8 mouse cellular contexts compared by ENCODE assay signal in genomic region chr8:127706051-127706835, GRCm38 (mm10).
DNase-seq lines count a peak whose midpoint lies in the region; ATAC-seq lines count a peak whose summit lies in the region.
"Had no signal": no experiment of that assay in that cellular context is flagged by ENCODE, and none has a peak within 500 bp of the region (broad histone marks: within the 10 kb centered on the region; RNA-seq: fewer than 3 reads in every experiment).

No protein-coding gene starts in this region.

- no peaks in the 10 kb centered on the region for H3K36me3 ChIP-seq in forebrain, embryonic 10.5 days (replicated peaks)
- H3K36me3 ChIP-seq in neural tube, embryonic 15.5 days = no peaks in the 10 kb centered on the region

- peak; percentile 72 for ATAC-seq in neural tube, embryonic 15.5 days (ENCODE audit: low FRiP score)

- H3K4me2 ChIP-seq in neural tube, embryonic 15.5 days = peak overlapping the region; percentile 2; the same call in 1 of the 2 replicates

- H3K4me3 ChIP-seq in forebrain, embryonic 10.5 days = no peak overlapping the region
- H3K4me3 ChIP-seq in neural tube, embryonic 15.5 days (replicated peaks) = no peak overlapping the region

- H3K4me1 ChIP-seq in forebrain, embryonic 10.5 days = 0 out of 2 replicates have a peak, but pooled peaks cover 4% of the 10 kb centered on the region
- peaks cover 10% of the 10 kb centered on the region for H3K4me1 ChIP-seq in neural tube, embryonic 15.5 days

- 0 out of 2 replicates have a peak overlapping the region, but pooled peaks have one; percentile 22 for H3K27ac ChIP-seq in forebrain, embryonic 10.5 days
- no peak overlapping the region; the same call in 1 of the 2 replicates for H3K27ac ChIP-seq in neural tube, embryonic 15.5 days (replicated peaks)
- H3K27ac ChIP-seq: liver, embryonic 14.5 days had no signal

- no peaks in the 10 kb centered on the region for H3K9me3 ChIP-seq in forebrain, embryonic 10.5 days
- no peaks in the 10 kb centered on the region for H3K9me3 ChIP-seq in neural tube, embryonic 15.5 days (replicated peaks)

- 64% methylated on average over 16 of the region's 16 CpGs for WGBS in forebrain, embryonic 10.5 days
- WGBS in neural tube, embryonic 15.5 days = 38% methylated on average over 16 of the region's 16 CpGs

- peak; percentile 50 for DNase-seq in cerebellum, adult 11 months
- no peak for DNase-seq in forebrain, embryonic 10.5 days (ENCODE audit: extremely low spot score, low spot score)
- peak; percentile 22 to 38 for DNase-seq in heart, postnatal 10 days
- peak; percentile 56 to 64 for DNase-seq in left cerebral cortex, postnatal 10 days (ENCODE audit: extremely low spot score in 1 of 2, low spot score in 2 of 2)
- DNase-seq in urinary bladder, adult 18-20 months (ENCODE audit: low spot score in 2 of 2) = no peak
- no peak for DNase-seq in kidney, postnatal 10 days

- H3K27me3 ChIP-seq in forebrain, embryonic 10.5 days (ENCODE audit: poor library complexity, severe bottlenecking) = no peaks in the 10 kb centered on the region
- H3K27me3 ChIP-seq in neural tube, embryonic 15.5 days (replicated peaks) = no peaks in the 10 kb centered on the region

- no peak overlapping the region for H3K9ac ChIP-seq in neural tube, embryonic 15.5 days (replicated peaks)
- H3K9ac ChIP-seq: liver, embryonic 14.5 days had no signal

- intact Hi-C loops in heart, postnatal 10 days (cut with DNase I) = no loop called here
- intact Hi-C loops in left cerebral cortex, postnatal 10 days (cut with DNase I) = no loop called here

Comparison
In these comparisons a context has a peak if more than half of its experiments do, and no peak if none do; other contexts are left out.
1. DNase-seq: peak in cerebellum, adult 11 months (single experiment), heart, postnatal 10 days (2 of 2) and left cerebral cortex, postnatal 10 days (2 of 2); none in forebrain, embryonic 10.5 days (single experiment), urinary bladder, adult 18-20 months (0 of 2) and kidney, postnatal 10 days (single experiment).